Mouse (Mus musculus) T-cell, adult 66 days (primary cell): ENCODE measurements around the gene Cd244a. TPM values are rescaled to one million over a fixed set of nuclear protein-coding genes. Genes with fewer than 3 reads are reported as not detected.

ENCODE experiments used
- total RNA-seq, 2 experiments: library from RNA; stranded (reverse); gene quantifications; 3 replicates in 1 of 2; 4 replicates in 1 of 2; pipeline ENCODE4 v1.2.4; 2023

Cd244a gene
- total RNA-seq, result 1 to 10 TPM; 2.4 to 3.6 TPM

DNA sequence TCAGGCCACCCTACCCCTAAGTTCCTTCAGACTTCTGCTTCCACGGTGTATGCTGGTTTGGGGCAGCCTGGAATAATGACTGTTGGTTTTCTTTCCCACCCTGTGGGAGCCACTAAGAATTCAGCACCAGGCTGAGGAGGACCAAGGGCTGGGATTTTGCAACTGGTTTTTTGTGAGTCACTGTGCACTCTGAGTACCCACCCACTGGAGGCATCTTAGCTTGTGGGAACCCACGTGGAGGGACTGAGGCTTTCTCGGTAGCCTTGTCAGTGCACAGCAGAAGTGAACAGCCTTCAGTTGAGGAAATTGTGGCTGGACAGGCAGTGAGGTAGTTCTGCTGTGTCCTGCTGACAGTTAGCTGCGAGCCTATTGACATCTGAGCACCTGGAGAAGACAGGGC, at the start of gene Cd244a:
Gene Cd244a, plus strand, starts transcription at position 296 of the 400 bp plus-strand sequence.

GRCm38 (mm10) chr1:171535194-171535593, 23.8 kb upstream of the Cd244a start, which contains the start of gene Itln1:
Gene Itln1, minus strand, starts transcription at chr1:171535294.

DNA sequence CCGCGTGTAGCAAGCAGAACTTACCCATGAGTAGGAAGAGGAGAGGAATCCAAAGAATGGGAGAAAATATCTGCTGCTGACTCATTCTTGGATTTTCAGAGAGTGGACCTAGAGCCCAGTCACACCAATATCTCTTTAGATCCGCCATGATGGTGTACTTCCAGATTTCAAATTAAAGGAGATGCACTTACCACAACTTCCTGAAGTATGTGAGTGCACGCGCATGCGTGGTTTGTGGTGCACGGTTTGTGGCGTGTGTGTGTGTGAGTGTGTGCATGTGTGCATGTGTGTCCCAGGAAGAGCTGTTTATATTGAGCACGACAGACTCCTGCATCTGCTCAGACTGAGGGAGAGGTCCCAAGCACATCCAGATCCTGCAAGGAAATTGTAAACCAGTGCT, 48.2 kb downstream of the Cd244a start, which contains the start of gene Ly9:
Gene Ly9, minus strand, starts transcription at position 235 of the 400 bp plus-strand sequence.

GRCm38 (mm10) chr1:171652734-171653133, 93.7 kb downstream of the Cd244a start, which contains the start of gene Slamf7:
Gene Slamf7, minus strand, starts transcription at chr1:171653035.

Other genes with a start within 250 kb of the Cd244a start
- 10 to 100 TPM; 32.7 to 39.0 TPM for gene Dedd, start 230.0 kb upstream of the Cd244a start, total RNA-seq
- gene Nit1, start 213.5 kb upstream of the Cd244a start, total RNA-seq, result 10 to 100 TPM; 23.7 to 25.1 TPM
- 10 to 100 TPM; 66.7 to 68.1 TPM for gene Pfdn2, start 213.5 kb upstream of the Cd244a start, total RNA-seq
- gene Klhdc9, start 198.4 kb upstream of the Cd244a start, total RNA-seq, result under 1 TPM; 0.36 to 0.47 TPM
- not detected for gene Nectin4, start 189.1 kb upstream of the Cd244a start, total RNA-seq
- gene Arhgap30, start 170.2 kb upstream of the Cd244a start, total RNA-seq, result 100 to 1,000 TPM; 224 to 247 TPM
- gene Usf1, start 147.9 kb upstream of the Cd244a start, total RNA-seq, result 100 to 1,000 TPM in 1 of 2 experiments, 10 to 100 TPM in 1; 99.1 to 103 TPM
- gene Tstd1, start 140.3 kb upstream of the Cd244a start, total RNA-seq, result 1 to 10 TPM; 6.0 to 8.0 TPM
- gene F11r, start 121.7 kb upstream of the Cd244a start, total RNA-seq, result under 1 TPM in 1 of 2 experiments, not detected in 1; 0.92 TPM
- gene Alyref2, start 55.7 kb upstream of the Cd244a start, total RNA-seq, result 1 to 10 TPM; 6.1 to 6.6 TPM
- gene Itln1, start 23.9 kb upstream of the Cd244a start, total RNA-seq, result not detected
- 100 to 1,000 TPM; 126 to 138 TPM for gene Ly9, start 48.2 kb downstream of the Cd244a start, total RNA-seq
- 10 to 100 TPM in 1 of 2 experiments, 1 to 10 TPM in 1; 9.2 to 18.3 TPM for gene Slamf7, start 93.8 kb downstream of the Cd244a start, total RNA-seq
- 100 to 1,000 TPM; 136 to 156 TPM for gene Cd48, start 122.8 kb downstream of the Cd244a start, total RNA-seq
- 10 to 100 TPM; 23.9 to 28.9 TPM for gene Slamf1, start 207.9 kb downstream of the Cd244a start, total RNA-seq